Comparison of ENCODE assay signal across 11 mouse cellular contexts in the genomic region with DNA sequence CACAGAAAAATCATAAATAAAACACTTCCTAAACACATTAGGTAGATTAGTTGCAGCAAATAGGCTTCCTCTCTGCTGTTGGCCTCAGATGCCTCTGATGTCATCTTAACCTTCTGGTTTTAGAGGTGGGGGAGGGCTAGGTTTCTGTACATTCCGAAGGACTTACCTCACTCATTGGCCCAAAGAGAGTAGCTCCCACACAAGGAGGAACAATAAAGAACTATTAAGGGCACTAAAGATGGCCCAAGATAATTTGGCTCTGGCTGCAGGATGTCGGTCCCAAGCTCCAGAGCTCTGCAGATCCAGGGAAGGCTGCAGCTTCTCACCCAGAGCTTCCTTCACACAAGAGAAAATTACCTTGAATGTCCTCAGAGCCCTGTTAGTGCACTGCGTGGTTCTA.
DNase-seq lines count a peak whose midpoint lies in the region; ATAC-seq and TF ChIP-seq lines count a peak whose summit lies in the region.
"Had no signal": no experiment of that assay in that cellular context is flagged by ENCODE, and none has a peak within 500 bp of the region (broad histone marks: within the 10 kb centered on the region; RNA-seq: fewer than 3 reads in every experiment).

No protein-coding gene starts in this region.

- H3K4me2 ChIP-seq in intestine, embryonic 14.5 days (ENCODE audit: low read length): no peak overlapping the region
- H3K4me2 ChIP-seq in intestine, postnatal 0 days (replicated peaks; ENCODE audit: low read depth): no peak overlapping the region
- no peak overlapping the region for H3K4me2 ChIP-seq in limb, embryonic 14.5 days (replicated peaks; ENCODE audit: low read depth, low read length, severe bottlenecking)

- TF ChIP-seq EP300 in heart, adult 2 months (IDR thresholded peaks at IDR 0.05; ENCODE audit: insufficient read depth, low read depth, low read length): no peak

- 23% methylated on average over 3 of the region's 3 CpGs for WGBS in intestine, embryonic 14.5 days
- 35% methylated on average over 3 of the region's 3 CpGs for WGBS in intestine, postnatal 0 days
- 26% methylated on average over 3 of the region's 3 CpGs for WGBS in heart, adult 2 months
- 27% methylated on average over 3 of the region's 3 CpGs for WGBS in limb, embryonic 14.5 days

- peaks cover 14% of the 10 kb centered on the region for H3K4me1 ChIP-seq in intestine, embryonic 14.5 days (replicated peaks; ENCODE audit: control insufficient read depth, insufficient read depth, low read length)
- H3K4me1 ChIP-seq in intestine, postnatal 0 days (replicated peaks; ENCODE audit: control insufficient read depth, insufficient read depth, low read length): no peaks in the 10 kb centered on the region
- H3K4me1 ChIP-seq in heart, adult 2 months (ENCODE audit: control insufficient read depth, insufficient read depth, low read length): peaks cover 4% of the 10 kb centered on the region
- H3K4me1 ChIP-seq in limb, embryonic 14.5 days (ENCODE audit: control insufficient read depth, insufficient read depth, low read length): peaks cover 10% of the 10 kb centered on the region

- no peak for TF ChIP-seq CTCF in intestine, postnatal 0 days (IDR thresholded peaks at IDR 0.05; ENCODE audit: low read depth)
- TF ChIP-seq CTCF in heart, adult 2 months (IDR thresholded peaks at IDR 0.05): no peak

- H3K36me3 ChIP-seq in intestine, embryonic 14.5 days (ENCODE audit: control insufficient read depth, insufficient read depth, low read length): no peaks in the 10 kb centered on the region
- no peaks in the 10 kb centered on the region for H3K36me3 ChIP-seq in intestine, postnatal 0 days (ENCODE audit: control insufficient read depth, insufficient read depth)
- no peaks in the 10 kb centered on the region for H3K36me3 ChIP-seq in heart, adult 2 months (ENCODE audit: control insufficient read depth, insufficient read depth, low read length)
- no peaks in the 10 kb centered on the region for H3K36me3 ChIP-seq in limb, embryonic 14.5 days (ENCODE audit: control insufficient read depth, insufficient read depth, low read length)

- no peak overlapping the region for H3K27ac ChIP-seq in intestine, embryonic 14.5 days (ENCODE audit: low read depth)
- no peak overlapping the region for H3K27ac ChIP-seq in intestine, postnatal 0 days (ENCODE audit: low read depth, low read length)
- H3K27ac ChIP-seq in heart, adult 2 months: peak overlapping the region; percentile 40
- no peak overlapping the region for H3K27ac ChIP-seq in limb, embryonic 14.5 days (replicated peaks; ENCODE audit: low read depth, low read length)

- H3K4me3 ChIP-seq in intestine, embryonic 14.5 days (ENCODE audit: low read depth, low read length): no peak overlapping the region
- H3K4me3 ChIP-seq in intestine, postnatal 0 days (ENCODE audit: low read depth, low read length): no peak overlapping the region
- no peak overlapping the region for H3K4me3 ChIP-seq in heart, adult 2 months
- H3K4me3 ChIP-seq in limb, embryonic 14.5 days (replicated peaks; ENCODE audit: low read length): no peak overlapping the region

- TF ChIP-seq POLR2A in heart, adult 2 months (IDR thresholded peaks at IDR 0.05; ENCODE audit: insufficient read depth, low read depth, low read length): no peak
- TF ChIP-seq POLR2A in limb, embryonic 14.5 days (IDR thresholded peaks at IDR 0.05; ENCODE audit: borderline replicate concordance, extremely low read depth, insufficient read depth, insufficient read length): no peak

- intact Hi-C loops in heart, adult 2 months (cut with DNase I): loop anchor here (2.0 to 5.0 kb wide), 3 partner anchors 40 to 73 kb away; no protein-coding TSS in a partner anchor
- intact Hi-C loops in left cerebral cortex, postnatal 10 days (cut with DNase I): no loop called here

- 0 out of 2 replicates have a peak, but pooled peaks cover 3% of the 10 kb centered on the region for H3K27me3 ChIP-seq in intestine, embryonic 14.5 days (replicated peaks; ENCODE audit: control insufficient read depth, insufficient read depth, low read length)
- H3K27me3 ChIP-seq in intestine, postnatal 0 days (replicated peaks; ENCODE audit: control insufficient read depth, insufficient read depth, low read length): no peaks in the 10 kb centered on the region
- no peaks in the 10 kb centered on the region for H3K27me3 ChIP-seq in heart, adult 2 months (ENCODE audit: control insufficient read depth, insufficient read depth, low read length)
- H3K27me3 ChIP-seq in limb, embryonic 14.5 days (ENCODE audit: control insufficient read depth, insufficient read depth, low read length): no peaks in the 10 kb centered on the region

- H3K9ac ChIP-seq in intestine, embryonic 14.5 days (ENCODE audit: low read length): no peak overlapping the region
- no peak overlapping the region for H3K9ac ChIP-seq in intestine, postnatal 0 days (ENCODE audit: low read depth, low read length)
- H3K9ac ChIP-seq in heart, adult 2 months (ENCODE audit: low read depth, low read length): no peak overlapping the region
- no peak overlapping the region for H3K9ac ChIP-seq in limb, embryonic 14.5 days (ENCODE audit: low read depth, low read length, severe bottlenecking)
- H3K9ac ChIP-seq: liver, postnatal 0 days had no signal

- ATAC-seq in intestine, embryonic 14.5 days (replicated peaks; ENCODE audit: low FRiP score, low TSS enrichment, low read depth): 0 out of 2 replicates have a peak, but pooled peaks have one; percentile 74
- ATAC-seq in intestine, postnatal 0 days: no peak
- peak; percentile 63; the same call in 1 of the 2 replicates for ATAC-seq in limb, embryonic 14.5 days (ENCODE audit: low FRiP score, low read depth)
- ATAC-seq: hindbrain, embryonic 16.5 days; liver, postnatal 0 days had no signal

- no peak for DNase-seq in intestine, embryonic 14.5 days (ENCODE audit: low spot score)
- peak; percentile 73 for DNase-seq in Muller cell, postnatal 12 days (ENCODE audit: inconsistent ontology term)
- peak in 1 of 2 experiments; percentile 24 for DNase-seq in heart, adult 2 months
- peak; percentile 15 for DNase-seq in limb, embryonic 14.5 days (ENCODE audit: low spot score)
- DNase-seq in left cerebral cortex, postnatal 10 days (ENCODE audit: extremely low spot score in 1 of 2, low spot score in 2 of 2): no peak
- no peak for DNase-seq in layer of hippocampus, adult 8-10 months (ENCODE audit: low spot score in 2 of 2)
- DNase-seq in kidney, adult 11 months: no peak
- DNase-seq: liver, postnatal 0 days; thymus, adult 2 months had no signal

- no peaks in the 10 kb centered on the region for H3K9me3 ChIP-seq in intestine, embryonic 14.5 days (ENCODE audit: control insufficient read depth, low read length)
- H3K9me3 ChIP-seq in intestine, postnatal 0 days (ENCODE audit: control insufficient read depth): no peaks in the 10 kb centered on the region
- no peaks in the 10 kb centered on the region for H3K9me3 ChIP-seq in limb, embryonic 14.5 days (ENCODE audit: control insufficient read depth, low read length)

- no peaks in the 10 kb centered on the region for H3K79me2 ChIP-seq in heart, adult 2 months (replicated peaks; ENCODE audit: control insufficient read depth, insufficient read depth, low read length)

Comparison
In these comparisons a context has a peak if more than half of its experiments do, and no peak if none do; other contexts are left out.
1. DNase-seq: peak in Muller cell, postnatal 12 days (single experiment) and limb, embryonic 14.5 days (single experiment); none in intestine, embryonic 14.5 days (single experiment), left cerebral cortex, postnatal 10 days (0 of 2), layer of hippocampus, adult 8-10 months (0 of 2) and kidney, adult 11 months (single experiment).